Mouse (Mus musculus): ENCODE measurements around the gene Tmem255b. TPM values are rescaled to one million over a fixed set of nuclear protein-coding genes. Genes with fewer than 3 reads are reported as not detected.

Gene Tmem255b
- polyA plus RNA-seq, 1 experiment from 2014 or later = 0.77 TPM

- no peaks in the 10 kb centered on the region for H3K4me1 ChIP-seq
- H3K36me3 ChIP-seq = no peaks in the 10 kb centered on the region
- no peak overlapping the region for H3K9ac ChIP-seq
- H3K27me3 ChIP-seq = 0 out of 2 replicates have a peak, but pooled peaks cover 4% of the 10 kb centered on the region
- H3K9me3 ChIP-seq = no peaks in the 10 kb centered on the region
- no peak overlapping the region for H3K4me2 ChIP-seq
- WGBS = 70% methylated on average over 3 of the region's 3 CpGs
- no peak for ATAC-seq (ENCODE audit: insufficient number of reproducible peaks, low FRiP score, low TSS enrichment, low read depth)
- no peak overlapping the region for H3K4me3 ChIP-seq
- H3K27ac ChIP-seq = no peak overlapping the region
Measured at GRCm38 (mm10) chr8:13501221-13501620, 66.2 kb downstream of the Tmem255b start.

- Histone ChIP-seq H3K36me3 (no peaks in the 10 kb centered on the region), H3K4me1 (no peaks in the 10 kb centered on the region), H3K4me3 (no peak overlapping the region), H3K9ac (no peak overlapping the region), H3K27me3 (0 out of 2 replicates have a peak, but pooled peaks cover 4% of the 10 kb centered on the region), H3K4me2 (no peak overlapping the region), H3K27ac (no peak overlapping the region), H3K9me3 (no peaks in the 10 kb centered on the region)
- WGBS = 76% methylated on average over 8 of the region's 8 CpGs
- no peak for ATAC-seq (ENCODE audit: insufficient number of reproducible peaks, low FRiP score, low TSS enrichment, low read depth)
Measured at GRCm38 (mm10) chr8:13503936-13504606, 69.1 kb downstream of the Tmem255b start.

- Histone ChIP-seq H3K27me3 (0 out of 2 replicates have a peak, but pooled peaks cover 4% of the 10 kb centered on the region), H3K27ac (no peak overlapping the region), H3K4me1 (no peaks in the 10 kb centered on the region), H3K36me3 (no peaks in the 10 kb centered on the region), H3K9me3 (no peaks in the 10 kb centered on the region), H3K9ac (no peak overlapping the region), H3K4me3 (no peak overlapping the region), H3K4me2 (no peak overlapping the region)
- ATAC-seq (ENCODE audit: insufficient number of reproducible peaks, low FRiP score, low TSS enrichment, low read depth) = no peak
Measured at GRCm38 (mm10) chr8:13504894-13505674, 70.1 kb downstream of the Tmem255b start.

GRCm38 (mm10) chr8:13506849-13507248, 71.9 kb downstream of the Tmem255b start:
- no peak for ATAC-seq (ENCODE audit: insufficient number of reproducible peaks, low FRiP score, low TSS enrichment, low read depth)
- H3K4me1 ChIP-seq = no peaks in the 10 kb centered on the region
- H3K4me3 ChIP-seq = no peak overlapping the region
- no peak overlapping the region for H3K4me2 ChIP-seq
- no peak overlapping the region for H3K9ac ChIP-seq
- H3K36me3 ChIP-seq = no peaks in the 10 kb centered on the region
- no peak overlapping the region for H3K27ac ChIP-seq
- H3K9me3 ChIP-seq = no peaks in the 10 kb centered on the region
- 0 out of 2 replicates have a peak, but pooled peaks cover 4% of the 10 kb centered on the region for H3K27me3 ChIP-seq
- 36% methylated on average over 4 of the region's 4 CpGs for WGBS

GRCm38 (mm10) chr8:13507284-13507937, 72.4 kb downstream of the Tmem255b start:
- H3K27ac ChIP-seq = no peak overlapping the region
- ATAC-seq (ENCODE audit: insufficient number of reproducible peaks, low FRiP score, low TSS enrichment, low read depth) = no peak
- H3K27me3 ChIP-seq = 0 out of 2 replicates have a peak, but pooled peaks cover 4% of the 10 kb centered on the region
- no peaks in the 10 kb centered on the region for H3K4me1 ChIP-seq
- H3K9me3 ChIP-seq = no peaks in the 10 kb centered on the region
- WGBS = 89% methylated on average over 3 of the region's 3 CpGs
- H3K4me2 ChIP-seq = no peak overlapping the region
- H3K9ac ChIP-seq = no peak overlapping the region
- no peak overlapping the region for H3K4me3 ChIP-seq
- H3K36me3 ChIP-seq = no peaks in the 10 kb centered on the region

GRCm38 (mm10) chr8:13512016-13512415, 77.0 kb downstream of the Tmem255b start:
- Histone ChIP-seq H3K4me1 (peaks cover 15% of the 10 kb centered on the region), H3K9me3 (no peaks in the 10 kb centered on the region), H3K27me3 (no peaks in the 10 kb centered on the region), H3K4me3 (no peak overlapping the region), H3K36me3 (no peaks in the 10 kb centered on the region), H3K27ac (no peak overlapping the region), H3K4me2 (no peak overlapping the region), H3K9ac (no peak overlapping the region)
- ATAC-seq (ENCODE audit: insufficient number of reproducible peaks, low FRiP score, low TSS enrichment, low read depth) = no peak
- 74% methylated on average over 5 of the region's 5 CpGs for WGBS

GRCm38 (mm10) chr8:13512677-13513076, 77.7 kb downstream of the Tmem255b start:
- Histone ChIP-seq H3K36me3 (no peaks in the 10 kb centered on the region), H3K4me2 (no peak overlapping the region), H3K27me3 (no peaks in the 10 kb centered on the region), H3K9me3 (no peaks in the 10 kb centered on the region), H3K9ac (no peak overlapping the region), H3K4me3 (no peak overlapping the region), H3K4me1 (peaks cover 19% of the 10 kb centered on the region), H3K27ac (no peak overlapping the region)
- no peak for ATAC-seq (ENCODE audit: insufficient number of reproducible peaks, low FRiP score, low TSS enrichment, low read depth)
- 48% methylated on average over 6 of the region's 6 CpGs for WGBS

- Histone ChIP-seq H3K4me2 (no peak overlapping the region), H3K9ac (no peak overlapping the region), H3K27me3 (no peaks in the 10 kb centered on the region), H3K36me3 (no peaks in the 10 kb centered on the region), H3K4me1 (peaks cover 19% of the 10 kb centered on the region), H3K9me3 (no peaks in the 10 kb centered on the region), H3K27ac (no peak overlapping the region), H3K4me3 (no peak overlapping the region)
- ATAC-seq (ENCODE audit: insufficient number of reproducible peaks, low FRiP score, low TSS enrichment, low read depth) = no peak
- 81% methylated on average over 5 of the region's 5 CpGs for WGBS
Measured at GRCm38 (mm10) chr8:13513556-13514370, 78.8 kb downstream of the Tmem255b start.

GRCm38 (mm10) chr8:13516011-13516442, 81.0 kb downstream of the Tmem255b start:
- Histone ChIP-seq H3K36me3 (no peaks in the 10 kb centered on the region), H3K4me2 (no peak overlapping the region), H3K9me3 (no peaks in the 10 kb centered on the region), H3K27me3 (no peaks in the 10 kb centered on the region), H3K4me1 (peaks cover 22% of the 10 kb centered on the region), H3K27ac (peak overlapping the region; percentile 63), H3K4me3 (no peak overlapping the region), H3K9ac (no peak overlapping the region)
- peak; percentile 47; the same call in 1 of the 2 replicates for ATAC-seq (ENCODE audit: insufficient number of reproducible peaks, low FRiP score, low TSS enrichment, low read depth)
- 48% methylated on average over 7 of the region's 7 CpGs for WGBS

- no peak for ATAC-seq (ENCODE audit: insufficient number of reproducible peaks, low FRiP score, low TSS enrichment, low read depth)
- WGBS = 60% methylated on average over 5 of the region's 5 CpGs
- Histone ChIP-seq H3K9ac (no peak overlapping the region), H3K36me3 (no peaks in the 10 kb centered on the region), H3K27ac (peak overlapping the region; percentile 63), H3K4me1 (peaks cover 28% of the 10 kb centered on the region), H3K9me3 (no peaks in the 10 kb centered on the region), H3K4me2 (no peak overlapping the region), H3K27me3 (no peaks in the 10 kb centered on the region), H3K4me3 (no peak overlapping the region)
Measured at GRCm38 (mm10) chr8:13516728-13517127, 81.7 kb downstream of the Tmem255b start.

GRCm38 (mm10) chr8:13517284-13517781, 82.3 kb downstream of the Tmem255b start:
- no peak overlapping the region for H3K4me3 ChIP-seq

More at GRCm38 (mm10) chr8:13517284-13517781, 82.3 kb downstream of the Tmem255b start:
- H3K36me3 ChIP-seq = no peaks in the 10 kb centered on the region
- 78% methylated on average over 6 of the region's 6 CpGs for WGBS
- no peak overlapping the region for H3K4me2 ChIP-seq
- H3K4me1 ChIP-seq = peaks cover 28% of the 10 kb centered on the region
- no peaks in the 10 kb centered on the region; the same call in 1 of the 2 replicates for H3K27me3 ChIP-seq
- no peak overlapping the region for H3K9ac ChIP-seq
- H3K9me3 ChIP-seq = no peaks in the 10 kb centered on the region
- peak overlapping the region; percentile 52 for H3K27ac ChIP-seq
- ATAC-seq (ENCODE audit: insufficient number of reproducible peaks, low FRiP score, low TSS enrichment, low read depth) = peak; percentile 45; the same call in 1 of the 2 replicates
